Comparison of ENCODE assay signal across 24 mouse cellular contexts in genomic region chr14:10006278-10006677, GRCm38 (mm10).
DNase-seq lines count a peak whose midpoint lies in the region; ATAC-seq and TF ChIP-seq lines count a peak whose summit lies in the region.
"Had no signal": no experiment of that assay in that cellular context is flagged by ENCODE, and none has a peak within 500 bp of the region (broad histone marks: within the 10 kb centered on the region; RNA-seq: fewer than 3 reads in every experiment).

No protein-coding gene starts in this region.

- ATAC-seq in lung, embryonic 14.5 days (ENCODE audit: insufficient read depth), result peak; percentile 68; the same call in 1 of the 2 replicates
- no peak for ATAC-seq in inflammation-experienced regulatory T-cells, adult 6 months
- ATAC-seq: activated CD4-positive, CD25-positive, alpha-beta regulatory T cell, adult 4 months; CD4-positive, CD25-positive, alpha-beta regulatory T cell, adult 4 months; forebrain, embryonic 15.5 days; hindbrain, postnatal 0 days; intestine, postnatal 0 days; Patski had no signal

- H3K9ac ChIP-seq in lung, embryonic 14.5 days, result no peak overlapping the region
- H3K9ac ChIP-seq: forebrain, embryonic 15.5 days; heart, embryonic 15.5 days; kidney, embryonic 15.5 days; liver, embryonic 15.5 days; midbrain, embryonic 12.5 days; neural tube, embryonic 15.5 days had no signal

- H3K4me2 ChIP-seq in lung, embryonic 14.5 days, result no peak overlapping the region
- H3K4me2 ChIP-seq: forebrain, embryonic 15.5 days; heart, embryonic 15.5 days; kidney, embryonic 15.5 days; liver, embryonic 15.5 days; midbrain, embryonic 12.5 days; neural tube, embryonic 15.5 days had no signal

- H3K4me3 ChIP-seq in lung, embryonic 14.5 days (ENCODE audit: low read depth, low read length), result no peak overlapping the region
- no peak overlapping the region for H3K4me3 ChIP-seq in lung, adult 2 months (replicated peaks; ENCODE audit: extremely low read depth, low read depth, low read length)
- H3K4me3 ChIP-seq: forebrain, embryonic 15.5 days; heart, embryonic 15.5 days; kidney, embryonic 15.5 days; liver, embryonic 15.5 days; midbrain, embryonic 12.5 days; neural tube, embryonic 15.5 days had no signal

- no peaks in the 10 kb centered on the region for H3K9me3 ChIP-seq in lung, embryonic 14.5 days (ENCODE audit: low read depth, low read length)
- H3K9me3 ChIP-seq: forebrain, embryonic 15.5 days; heart, embryonic 15.5 days; kidney, embryonic 15.5 days; liver, embryonic 15.5 days; midbrain, embryonic 12.5 days; neural tube, embryonic 15.5 days had no signal

- H3K4me1 ChIP-seq in lung, embryonic 14.5 days (ENCODE audit: insufficient read depth), result no peaks in the 10 kb centered on the region
- no peaks in the 10 kb centered on the region for H3K4me1 ChIP-seq in lung, adult 2 months (ENCODE audit: control insufficient read depth, insufficient read depth, low read length)
- H3K4me1 ChIP-seq: heart, embryonic 15.5 days; kidney, embryonic 15.5 days; liver, embryonic 15.5 days; midbrain, embryonic 12.5 days; neural tube, embryonic 15.5 days had no signal

- H3K27ac ChIP-seq in lung, embryonic 14.5 days (ENCODE audit: low read depth), result no peak overlapping the region
- H3K27ac ChIP-seq: forebrain, embryonic 15.5 days; heart, embryonic 15.5 days; hindbrain, postnatal 0 days; kidney, embryonic 15.5 days; liver, embryonic 15.5 days; midbrain, embryonic 12.5 days; neural tube, embryonic 15.5 days had no signal

- TF ChIP-seq POLR2A in lung, adult 2 months (IDR thresholded peaks at IDR 0.05; ENCODE audit: borderline replicate concordance, extremely low read depth, low read depth, low read length), result no peak

- DNase-seq in gastrocnemius, adult 18-20 months (ENCODE audit: low spot score), result peak; percentile 31
- DNase-seq in gastrocnemius, postnatal 10 days, result no peak
- peak; percentile 57 for DNase-seq in lung, embryonic 14.5 days
- DNase-seq in lung, adult 2 months, result no peak
- DNase-seq in lung, postnatal 10 days, result peak; percentile 21
- DNase-seq in Muller cell, postnatal 12 days (ENCODE audit: inconsistent ontology term), result no peak
- DNase-seq: adrenal gland, postnatal 10 days; cerebellum, adult 2 months; cerebellum, postnatal 36 days; embryo, embryonic 11 days; layer of hippocampus, adult 9-11 months; liver had no signal

- WGBS in lung, embryonic 14.5 days, result 61% methylated on average over 5 of the region's 5 CpGs
- WGBS in lung, adult 2 months, result 61% methylated on average over 5 of the region's 5 CpGs

- H3K27me3 ChIP-seq in lung, embryonic 14.5 days (ENCODE audit: insufficient read depth, low read length), result no peaks in the 10 kb centered on the region
- H3K27me3 ChIP-seq: forebrain, embryonic 15.5 days; heart, embryonic 15.5 days; kidney, embryonic 15.5 days; liver, embryonic 15.5 days; midbrain, embryonic 12.5 days; neural tube, embryonic 15.5 days; Patski had no signal

- TF ChIP-seq CTCF in lung, embryonic 14.5 days (IDR thresholded peaks at IDR 0.05; ENCODE audit: low read depth), result no peak
- TF ChIP-seq CTCF in lung, adult 2 months (IDR thresholded peaks at IDR 0.05; ENCODE audit: insufficient read depth, low read length), result no peak

- H3K36me3 ChIP-seq in lung, embryonic 14.5 days (ENCODE audit: insufficient read depth), result no peaks in the 10 kb centered on the region
- H3K36me3 ChIP-seq: forebrain, embryonic 15.5 days; heart, embryonic 15.5 days; kidney, embryonic 15.5 days; liver, embryonic 15.5 days; midbrain, embryonic 12.5 days; neural tube, embryonic 15.5 days had no signal

Comparison
In these comparisons a context has a peak if more than half of its experiments do, and no peak if none do; other contexts are left out.
1. DNase-seq: peak in gastrocnemius, adult 18-20 months (single experiment), lung, embryonic 14.5 days (single experiment) and lung, postnatal 10 days (single experiment); none in gastrocnemius, postnatal 10 days (single experiment), lung, adult 2 months (single experiment) and Muller cell, postnatal 12 days (single experiment).